Mouse (Mus musculus) liver, embryonic 16.5 days (tissue): ENCODE results near the gene Hsd17b7. TPM values are rescaled to one million over a fixed set of nuclear protein-coding genes. Genes with fewer than 3 reads are reported as not detected.
A peak's percentile ranks its signal among the peaks of the same experiment; 100 is the strongest.

ENCODE experiments used
- ATAC-seq: fragments of 200-750 bp; cut with Nextera tagmentation; 2 replicates; pipeline ENCODE4 v1.8.0; 2017; ENCODE audit warnings: low read depth, mild to moderate bottlenecking, moderate number of reproducible peaks, moderate library complexity
- H3K27ac ChIP-seq: fragments of 300-500 bp; sonication (generic); 2 replicates; pipeline ENCODE4 v1.5.1; 2014; ENCODE audit warnings: mild to moderate bottlenecking, low read length
- H3K27me3 ChIP-seq: fragments of 300-500 bp; sonication (generic); 2 replicates; pipeline ENCODE4 v1.6.1; 2014; ENCODE audit warnings: low read depth, low read length, mixed read lengths; ENCODE audit not compliant: control insufficient read depth, insufficient read depth
- H3K36me3 ChIP-seq: fragments of 300-500 bp; sonication (generic); 2 replicates; pipeline ENCODE4 v1.6.1; 2014; ENCODE audit warnings: mild to moderate bottlenecking; ENCODE audit not compliant: control insufficient read depth, insufficient read depth
- H3K4me1 ChIP-seq: fragments of 300-500 bp; sonication (generic); 2 replicates; pipeline ENCODE4 v1.6.1; 2014; ENCODE audit warnings: low read depth, low read length, mixed read lengths; ENCODE audit not compliant: control insufficient read depth
- H3K4me2 ChIP-seq: fragments of 300-500 bp; sonication (generic); 2 replicates; pipeline ENCODE4 v1.6.1; 2014; ENCODE audit warnings: low read depth, low read length, mixed read lengths
- H3K4me3 ChIP-seq: fragments of 300-500 bp; sonication (generic); 2 replicates; pipeline ENCODE4 v1.5.1; 2014; ENCODE audit warnings: low read depth, mild to moderate bottlenecking, low read length
- H3K9ac ChIP-seq: fragments of 300-500 bp; sonication (generic); 2 replicates; pipeline ENCODE4 v1.6.1; 2014; ENCODE audit warnings: low read depth, low read length
- H3K9me3 ChIP-seq: fragments of 300-500 bp; sonication (generic); replicated peaks from 2 replicates; pipeline ENCODE4 v1.6.1; 2016; ENCODE audit warnings: low read length; ENCODE audit not compliant: control insufficient read depth
- WGBS: fragments of 180-500 bp; shearing (Covaris S2); extraction: QIAGEN DNeasy Blood & Tissue Kit; methylation state at CpG from one replicate; pipeline ENCODE4 v1.1.7; 2014; ENCODE audit not compliant: insufficient replicate concordance; 5-methylcytosine and 5-hydroxymethylcytosine counted together
- polyA plus RNA-seq: library from polyadenylated mRNA; unstranded; fragments of >200 nt; fragmentation: Nextera tagmentation; extraction: Ambion mirVana; gene quantifications from 2 replicates; pipeline ENCODE4 v1.2.1, GENCODE M21; 2015

Gene Hsd17b7
- polyA plus RNA-seq, 1 experiment from 2014 or later = 12.3 TPM

GRCm38 (mm10) chr1:169928454-169928971 lies 40.5 kb downstream of the Hsd17b7 start, which contains the start of gene Ccdc190:
Gene Ccdc190 (plus strand): TSS chr1:169928648.
- ATAC-seq = no peak
- no peaks in the 10 kb centered on the region for H3K4me1 ChIP-seq
- H3K27me3 ChIP-seq = no peaks in the 10 kb centered on the region
- no peaks in the 10 kb centered on the region for H3K36me3 ChIP-seq
- WGBS = 19% methylated on average over 12 of the region's 12 CpGs
- no peak within 1 kb of the TSS for H3K27ac ChIP-seq
- no peak within 1 kb of the TSS for H3K4me2 ChIP-seq
- no peak within 1 kb of the TSS for H3K9ac ChIP-seq
- H3K4me3 ChIP-seq = no peak within 1 kb of the TSS
- no peaks in the 10 kb centered on the region for H3K9me3 ChIP-seq

- Histone ChIP-seq H3K9me3 (no peaks in the 10 kb centered on the region), H3K4me2 (no peak overlapping the region), H3K9ac (no peak overlapping the region), H3K27ac (no peak overlapping the region), H3K4me1 (no peaks in the 10 kb centered on the region), H3K4me3 (no peak overlapping the region), H3K36me3 (no peaks in the 10 kb centered on the region), H3K27me3 (no peaks in the 10 kb centered on the region)
- 53% methylated on average over 8 of the region's 8 CpGs for WGBS
- no peak for ATAC-seq
Observed at GRCm38 (mm10) chr1:169927753-169928369, 41.2 kb downstream of the Hsd17b7 start.

- no peak overlapping the region for H3K9ac ChIP-seq
- no peak overlapping the region for H3K4me3 ChIP-seq
- WGBS = 53% methylated on average over 2 of the region's 2 CpGs
- no peaks in the 10 kb centered on the region; the same call in 1 of the 2 replicates for H3K27me3 ChIP-seq
- H3K4me2 ChIP-seq = no peak overlapping the region
- no peaks in the 10 kb centered on the region for H3K9me3 ChIP-seq
- no peak overlapping the region for H3K27ac ChIP-seq
- ATAC-seq = no peak
- no peaks in the 10 kb centered on the region for H3K4me1 ChIP-seq
- no peaks in the 10 kb centered on the region for H3K36me3 ChIP-seq
Observed at GRCm38 (mm10) chr1:169924567-169924966, 44.5 kb downstream of the Hsd17b7 start.

GRCm38 (mm10) chr1:169921710-169922211 lies 47.3 kb downstream of the Hsd17b7 start:
- H3K4me1 ChIP-seq = no peaks in the 10 kb centered on the region
- no peak overlapping the region for H3K9ac ChIP-seq
- H3K9me3 ChIP-seq = no peaks in the 10 kb centered on the region
- no peak overlapping the region for H3K4me3 ChIP-seq
- no peak for ATAC-seq
- H3K27ac ChIP-seq = no peak overlapping the region
- no peaks in the 10 kb centered on the region for H3K36me3 ChIP-seq
- H3K27me3 ChIP-seq = no peaks in the 10 kb centered on the region; the same call in 1 of the 2 replicates
- 33% methylated on average over 8 of the region's 8 CpGs for WGBS
- H3K4me2 ChIP-seq = peak overlapping the region; percentile 30

- Histone ChIP-seq H3K4me2 (0 out of 2 replicates have a peak overlapping the region, but pooled peaks have one; percentile 12), H3K9ac (no peak overlapping the region)
- WGBS = 5% methylated on average over 11 of the region's 11 CpGs
Observed at GRCm38 (mm10) chr1:169919211-169919610, 49.8 kb downstream of the Hsd17b7 start.

GRCm38 (mm10) chr1:169917998-169918397 lies 51.0 kb downstream of the Hsd17b7 start:
- Histone ChIP-seq H3K9ac (no peak overlapping the region), H3K4me1 (no peaks in the 10 kb centered on the region), H3K4me2 (no peak overlapping the region), H3K36me3 (no peaks in the 10 kb centered on the region), H3K9me3 (no peaks in the 10 kb centered on the region), H3K4me3 (no peak overlapping the region), H3K27me3 (no peaks in the 10 kb centered on the region; the same call in 1 of the 2 replicates), H3K27ac (no peak overlapping the region)
- no peak for ATAC-seq
- 36% methylated on average over 4 of the region's 4 CpGs for WGBS

More at GRCm38 (mm10) chr1:169919211-169919610, 49.8 kb downstream of the Hsd17b7 start:
- Histone ChIP-seq H3K9me3 (no peaks in the 10 kb centered on the region), H3K27me3 (no peaks in the 10 kb centered on the region; the same call in 1 of the 2 replicates), H3K36me3 (no peaks in the 10 kb centered on the region), H3K4me3 (no peak overlapping the region), H3K27ac (no peak overlapping the region), H3K4me1 (no peaks in the 10 kb centered on the region)
- ATAC-seq = peak; percentile 66

GRCm38 (mm10) chr1:169917115-169917796 lies 51.8 kb downstream of the Hsd17b7 start:
- Histone ChIP-seq H3K9ac (no peak overlapping the region), H3K4me2 (no peak overlapping the region), H3K27ac (no peak overlapping the region), H3K4me3 (no peak overlapping the region), H3K4me1 (no peaks in the 10 kb centered on the region), H3K36me3 (no peaks in the 10 kb centered on the region), H3K27me3 (no peaks in the 10 kb centered on the region; the same call in 1 of the 2 replicates), H3K9me3 (no peaks in the 10 kb centered on the region)
- 42% methylated on average over 9 of the region's 9 CpGs for WGBS
- no peak for ATAC-seq

- Histone ChIP-seq H3K9ac (no peak overlapping the region), H3K36me3 (no peaks in the 10 kb centered on the region), H3K4me3 (no peak overlapping the region), H3K4me2 (no peak overlapping the region), H3K27ac (no peak overlapping the region), H3K4me1 (no peaks in the 10 kb centered on the region), H3K9me3 (no peaks in the 10 kb centered on the region), H3K27me3 (no peaks in the 10 kb centered on the region; the same call in 1 of the 2 replicates)
- no peak for ATAC-seq
- WGBS = 41% methylated on average over 7 of the region's 7 CpGs
Observed at GRCm38 (mm10) chr1:169916659-169917058, 52.4 kb downstream of the Hsd17b7 start.

- Histone ChIP-seq H3K9me3 (no peaks in the 10 kb centered on the region), H3K36me3 (no peaks in the 10 kb centered on the region), H3K27me3 (no peaks in the 10 kb centered on the region), H3K9ac (no peak overlapping the region), H3K4me3 (no peak overlapping the region), H3K4me1 (no peaks in the 10 kb centered on the region), H3K4me2 (no peak overlapping the region), H3K27ac (no peak overlapping the region)
- 59% methylated on average over 6 of the region's 6 CpGs for WGBS
- no peak for ATAC-seq
Observed at GRCm38 (mm10) chr1:169911526-169911925, 57.5 kb downstream of the Hsd17b7 start.
